Mouse (Mus musculus): ENCODE data around the gene Gpatch11.
"Not testable (repeated sequence)": the region's sequence is repeated elsewhere in the genome, so short reads cannot be mapped to it uniquely, and the experiment has no call there.

Gpatch11 gene

GRCm38 (mm10) chr17:78834856-78835835 is at the start of gene Gpatch11, which contains the start of gene Heatr5b:
Gene Gpatch11, plus strand, starts transcription at chr17:78835567.
Gene Heatr5b, minus strand, starts transcription at chr17:78835364.
- DNase-seq (ENCODE audit: extremely low read depth, low read depth): peak; percentile 88

- not testable (repeated sequence) for DNase-seq (ENCODE audit: extremely low read depth, low read depth)
Observed at GRCm38 (mm10) chr17:78788273-78788672, 47.1 kb upstream of the Gpatch11 start.

- no peak for DNase-seq (ENCODE audit: extremely low read depth, low read depth)
Observed at GRCm38 (mm10) chr17:78791068-78791689, 44.2 kb upstream of the Gpatch11 start.

GRCm38 (mm10) chr17:78791690-78792070 is 43.7 kb upstream of the Gpatch11 start:
- DNase-seq (ENCODE audit: extremely low read depth, low read depth): no peak

GRCm38 (mm10) chr17:78792122-78792521 is 43.2 kb upstream of the Gpatch11 start:
- no peak for DNase-seq (ENCODE audit: extremely low read depth, low read depth)

- no peak for DNase-seq (ENCODE audit: extremely low read depth, low read depth)
Observed at GRCm38 (mm10) chr17:78794390-78794789, 41.0 kb upstream of the Gpatch11 start.

GRCm38 (mm10) chr17:78797222-78797621 is 38.1 kb upstream of the Gpatch11 start:
- DNase-seq (ENCODE audit: extremely low read depth, low read depth): no peak

- DNase-seq (ENCODE audit: extremely low read depth, low read depth): peak; percentile 26
Observed at GRCm38 (mm10) chr17:78809019-78809418, 26.3 kb upstream of the Gpatch11 start.

GRCm38 (mm10) chr17:78809582-78809981 is 25.8 kb upstream of the Gpatch11 start:
- DNase-seq (ENCODE audit: extremely low read depth, low read depth): no peak

- no peak for DNase-seq (ENCODE audit: extremely low read depth, low read depth)
Observed at GRCm38 (mm10) chr17:78824346-78824745, 11.0 kb upstream of the Gpatch11 start.

GRCm38 (mm10) chr17:78836056-78836455 is 689 bp downstream of the Gpatch11 start:
- peak; percentile 12 for DNase-seq (ENCODE audit: extremely low read depth, low read depth)

GRCm38 (mm10) chr17:78842271-78842928 is 7.0 kb downstream of the Gpatch11 start:
- no peak for DNase-seq (ENCODE audit: extremely low read depth, low read depth)

GRCm38 (mm10) chr17:78856243-78856642 is 20.9 kb downstream of the Gpatch11 start:
- DNase-seq (ENCODE audit: extremely low read depth, low read depth): no peak

- DNase-seq (ENCODE audit: extremely low read depth, low read depth): no peak
Observed at GRCm38 (mm10) chr17:78873886-78874285, 38.5 kb downstream of the Gpatch11 start.

- DNase-seq (ENCODE audit: extremely low read depth, low read depth): peak; percentile 47
Observed at GRCm38 (mm10) chr17:78881878-78882304, 46.5 kb downstream of the Gpatch11 start.

- peak; percentile 57 for DNase-seq (ENCODE audit: extremely low read depth, low read depth)
Observed at GRCm38 (mm10) chr17:78882401-78883112, 47.2 kb downstream of the Gpatch11 start, which contains the start of gene Eif2ak2. Gene Eif2ak2, minus strand, starts transcription at chr17:78882573.

- no peak for DNase-seq (ENCODE audit: extremely low read depth, low read depth)
Observed at GRCm38 (mm10) chr17:78883291-78883690, 47.9 kb downstream of the Gpatch11 start.

GRCm38 (mm10) chr17:78885286-78886065 is 50.1 kb downstream of the Gpatch11 start:
- no peak for DNase-seq (ENCODE audit: extremely low read depth, low read depth)

GRCm38 (mm10) chr17:78888554-78888953 is 53.2 kb downstream of the Gpatch11 start:
- DNase-seq (ENCODE audit: extremely low read depth, low read depth): no peak

- no peak for DNase-seq (ENCODE audit: extremely low read depth, low read depth)
Observed at GRCm38 (mm10) chr17:78889184-78889583, 53.8 kb downstream of the Gpatch11 start.

All from MEL-GATA-1-ER (cell line).